Comparison of ENCODE assay signal across 40 mouse cellular contexts in genomic region chr3:98780921-98781320, GRCm38 (mm10). TPM values are rescaled to one million over a fixed set of nuclear protein-coding genes. Genes with fewer than 3 reads are reported as not detected.
"Had no signal": no experiment of that assay in that cellular context is flagged by ENCODE, and none has a peak within 500 bp of the region (broad histone marks: within the 10 kb centered on the region; RNA-seq: fewer than 3 reads in every experiment).

No protein-coding gene starts in this region.

- H3K4me1 ChIP-seq: embryonic facial prominence, embryonic 10.5 days; embryonic facial prominence, embryonic 12.5 days; embryonic facial prominence, embryonic 13.5 days; embryonic facial prominence, embryonic 15.5 days; forebrain, embryonic 10.5 days; forebrain, embryonic 12.5 days; forebrain, embryonic 13.5 days; forebrain, embryonic 15.5 days had no signal

- DNase-seq: cerebellum, adult 8-10 months; cerebellum, adult 9-10 months; cerebellum, adult 9-11 months; cerebellum, postnatal 10 days; cerebellum, postnatal 14 days; cerebellum, postnatal 25 days; cerebellum, postnatal 36 days; embryo, embryonic 11 days; forebrain, postnatal 0 days; gastrocnemius, adult 2 months; gastrocnemius, postnatal 10 days; gastrocnemius, postnatal 14 days; gastrocnemius, postnatal 25 days; gastrocnemius, postnatal 36 days; heart, adult 11 months; heart, adult 18-20 months; heart, adult 2 months had no signal

- H3K27ac ChIP-seq: embryonic facial prominence, embryonic 10.5 days; embryonic facial prominence, embryonic 12.5 days; embryonic facial prominence, embryonic 13.5 days; embryonic facial prominence, embryonic 15.5 days; forebrain, embryonic 10.5 days; forebrain, embryonic 12.5 days; forebrain, embryonic 13.5 days; forebrain, embryonic 15.5 days; gastrocnemius, adult 2 months; heart, adult 2 months had no signal

- H3K4me2 ChIP-seq: embryonic facial prominence, embryonic 12.5 days; embryonic facial prominence, embryonic 13.5 days; embryonic facial prominence, embryonic 15.5 days; forebrain, embryonic 12.5 days; forebrain, embryonic 13.5 days; forebrain, embryonic 15.5 days had no signal

- H3K9me3 ChIP-seq: embryonic facial prominence, embryonic 10.5 days; embryonic facial prominence, embryonic 12.5 days; embryonic facial prominence, embryonic 13.5 days; embryonic facial prominence, embryonic 15.5 days; forebrain, embryonic 10.5 days; forebrain, embryonic 12.5 days; forebrain, embryonic 13.5 days; forebrain, embryonic 15.5 days had no signal

- H3K4me3 ChIP-seq: embryonic facial prominence, embryonic 10.5 days; embryonic facial prominence, embryonic 12.5 days; embryonic facial prominence, embryonic 13.5 days; embryonic facial prominence, embryonic 15.5 days; erythroblast, embryonic 14.5 days; forebrain, embryonic 10.5 days; forebrain, embryonic 12.5 days; forebrain, embryonic 13.5 days; forebrain, embryonic 15.5 days; gastrocnemius, adult 2 months; heart, adult 2 months had no signal

- ATAC-seq: forebrain, embryonic 13.5 days; forebrain, embryonic 14.5 days; forebrain, embryonic 15.5 days; forebrain, embryonic 16.5 days; forebrain, postnatal 0 days had no signal

- H3K9ac ChIP-seq: embryonic facial prominence, embryonic 12.5 days; embryonic facial prominence, embryonic 13.5 days; embryonic facial prominence, embryonic 15.5 days; forebrain, embryonic 12.5 days; forebrain, embryonic 13.5 days; forebrain, embryonic 15.5 days; forebrain, postnatal 0 days had no signal

- H3K27me3 ChIP-seq: embryonic facial prominence, embryonic 12.5 days; embryonic facial prominence, embryonic 13.5 days; embryonic facial prominence, embryonic 15.5 days; forebrain, embryonic 12.5 days; forebrain, embryonic 13.5 days; forebrain, embryonic 15.5 days had no signal

- H3K36me3 ChIP-seq: embryonic facial prominence, embryonic 10.5 days; embryonic facial prominence, embryonic 12.5 days; embryonic facial prominence, embryonic 13.5 days; embryonic facial prominence, embryonic 15.5 days; forebrain, embryonic 10.5 days; forebrain, embryonic 12.5 days; forebrain, embryonic 15.5 days had no signal

RNA-seq across cellular contexts. Expression of gene Hsd3b3, which starts 18.0 kb away (rescaled TPM):
- total RNA-seq: common myeloid progenitor, adult 5-6 weeks; forebrain, postnatal 0 days; gastrocnemius, adult 18-20 months; gastrocnemius, adult 2 months; gastrocnemius, adult 8-10 months; gastrocnemius, postnatal 10 days; gastrocnemius, postnatal 14 days; gastrocnemius, postnatal 25 days; gastrocnemius, postnatal 36 days; granulocyte monocyte progenitor cell, adult 5-6 weeks; heart, adult 18-20 months; heart, adult 2 months; heart, adult 8-10 months had no signal
- polyA plus RNA-seq: cortical plate, adult 2 months; embryonic facial prominence, embryonic 11.5 days; embryonic facial prominence, embryonic 13.5 days; embryonic facial prominence, embryonic 14.5 days; embryonic facial prominence, embryonic 15.5 days; erythroblast, embryonic 14.5 days; forebrain, embryonic 10.5 days; forebrain, embryonic 11.5 days; frontal cortex, adult 2 months; gonadal fat pad, adult 2 months; heart, adult 2 months had no signal

RNA-seq across cellular contexts. Expression of gene Hsd3b6, which starts 33.3 kb away (rescaled TPM):
- total RNA-seq: common myeloid progenitor, adult 5-6 weeks; forebrain, postnatal 0 days; gastrocnemius, adult 18-20 months; gastrocnemius, adult 2 months; gastrocnemius, adult 8-10 months; gastrocnemius, postnatal 10 days; gastrocnemius, postnatal 14 days; gastrocnemius, postnatal 25 days; gastrocnemius, postnatal 36 days; gastrocnemius, postnatal 4 days; granulocyte monocyte progenitor cell, adult 5-6 weeks; heart, adult 18-20 months; heart, adult 2 months had no signal
- polyA plus RNA-seq: cortical plate, adult 2 months; frontal cortex, adult 2 months; gonadal fat pad, adult 2 months; heart, adult 2 months had no signal

RNA-seq across cellular contexts. Expression of gene Hsd3b2, which starts 56.6 kb away (rescaled TPM):
- total RNA-seq: common myeloid progenitor, adult 5-6 weeks; forebrain, postnatal 0 days; gastrocnemius, adult 18-20 months; gastrocnemius, adult 2 months; gastrocnemius, adult 8-10 months; gastrocnemius, postnatal 10 days; gastrocnemius, postnatal 14 days; gastrocnemius, postnatal 25 days; gastrocnemius, postnatal 36 days; gastrocnemius, postnatal 4 days; granulocyte monocyte progenitor cell, adult 5-6 weeks; heart, adult 18-20 months; heart, adult 2 months; heart, adult 8-10 months had no signal
- polyA plus RNA-seq: embryonic facial prominence, embryonic 10.5 days; embryonic facial prominence, embryonic 11.5 days; embryonic facial prominence, embryonic 12.5 days; embryonic facial prominence, embryonic 14.5 days; embryonic facial prominence, embryonic 15.5 days; erythroblast, embryonic 14.5 days; forebrain, embryonic 10.5 days; forebrain, embryonic 11.5 days; forebrain, embryonic 12.5 days; forebrain, embryonic 15.5 days; forebrain, embryonic 16.5 days; gonadal fat pad, adult 2 months; heart, adult 2 months had no signal
